In genomic region chr11:59196230-59196629, GRCm38 (mm10) we compare ENCODE assay signal across 18 mouse cellular contexts. TPM values are rescaled to one million over a fixed set of nuclear protein-coding genes. Genes with fewer than 3 reads are reported as not detected.
"Had no signal": no experiment of that assay in that cellular context is flagged by ENCODE, and none has a peak within 500 bp of the region (broad histone marks: within the 10 kb centered on the region; RNA-seq: fewer than 3 reads in every experiment).

No protein-coding gene starts in this region.

- H3K27me3 ChIP-seq: intestine, embryonic 15.5 days; liver, embryonic 13.5 days; stomach, embryonic 15.5 days had no signal

- H3K36me3 ChIP-seq: midbrain, embryonic 13.5 days; stomach, embryonic 15.5 days had no signal

- H3K9me3 ChIP-seq: intestine, embryonic 15.5 days; liver, embryonic 13.5 days; megakaryocyte, embryonic 14.5 days; midbrain, embryonic 10.5 days; midbrain, embryonic 13.5 days; neural tube, embryonic 13.5 days; stomach, embryonic 15.5 days had no signal

- H3K27ac ChIP-seq: intestine, embryonic 15.5 days; layer of hippocampus, adult 2 months; liver, embryonic 13.5 days; midbrain, embryonic 10.5 days; midbrain, embryonic 13.5 days; neural tube, embryonic 13.5 days; stomach, embryonic 15.5 days had no signal

- H3K4me2 ChIP-seq: intestine, embryonic 15.5 days; liver, embryonic 13.5 days; midbrain, embryonic 13.5 days; neural tube, embryonic 13.5 days; stomach, embryonic 15.5 days had no signal

- H3K4me3 ChIP-seq: intestine, embryonic 15.5 days; layer of hippocampus, adult 2 months; liver, embryonic 13.5 days; megakaryocyte, embryonic 14.5 days; midbrain, embryonic 10.5 days; midbrain, embryonic 13.5 days; myocyte; neural tube, embryonic 13.5 days; stomach, embryonic 15.5 days had no signal

- ATAC-seq: intestine, embryonic 15.5 days; midbrain, embryonic 13.5 days; midbrain, embryonic 16.5 days had no signal

- DNase-seq: kidney, adult 11 months; kidney, adult 8-10 months; kidney, postnatal 14 days; layer of hippocampus, adult 9-11 months; liver, embryonic 13.5 days; retina, postnatal 1 day; right cerebral cortex, postnatal 25 days; spleen, adult 18-20 months; thymus, postnatal 25 days had no signal

- H3K9ac ChIP-seq: intestine, embryonic 15.5 days; liver, embryonic 13.5 days; midbrain, embryonic 13.5 days; neural tube, embryonic 13.5 days; stomach, embryonic 15.5 days had no signal

RNA-seq across cellular contexts. Expression of gene Gjc2, which starts 13.2 kb away (rescaled TPM):
- polyA plus RNA-seq: midbrain, embryonic 10.5 days; midbrain, embryonic 13.5 days had no signal
